Mouse (Mus musculus): ENCODE measurements around the gene Nfya.

Gene Nfya

GRCm38 (mm10) chr17:48346231-48346630, 63.5 kb downstream of the Nfya start, which contains the start of gene Trem2:
Gene Trem2 (plus strand): TSS chr17:48346401.
- DNase-seq (ENCODE audit: low read depth, low spot score) = no peak

DNA sequence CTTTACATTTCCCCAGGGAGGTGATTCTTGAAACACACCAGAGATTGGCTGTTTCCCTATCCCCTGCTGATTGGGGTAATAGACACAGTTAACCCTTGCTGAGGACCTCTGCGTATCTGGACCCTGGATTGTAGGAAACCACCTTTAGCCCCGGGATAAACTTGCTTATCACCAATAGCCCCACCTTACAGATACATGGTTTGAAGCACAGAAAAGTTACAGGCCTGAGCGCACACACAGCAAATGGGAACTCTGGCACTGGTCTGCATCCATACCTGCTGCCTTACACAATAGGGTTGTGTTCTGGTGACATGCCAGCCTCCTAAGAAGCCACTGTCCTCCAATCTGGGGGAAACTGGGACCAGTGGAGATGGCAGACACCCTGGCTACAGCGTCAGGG, 63.9 kb downstream of the Nfya start:
- no peak for DNase-seq (ENCODE audit: low read depth, low spot score)

DNA sequence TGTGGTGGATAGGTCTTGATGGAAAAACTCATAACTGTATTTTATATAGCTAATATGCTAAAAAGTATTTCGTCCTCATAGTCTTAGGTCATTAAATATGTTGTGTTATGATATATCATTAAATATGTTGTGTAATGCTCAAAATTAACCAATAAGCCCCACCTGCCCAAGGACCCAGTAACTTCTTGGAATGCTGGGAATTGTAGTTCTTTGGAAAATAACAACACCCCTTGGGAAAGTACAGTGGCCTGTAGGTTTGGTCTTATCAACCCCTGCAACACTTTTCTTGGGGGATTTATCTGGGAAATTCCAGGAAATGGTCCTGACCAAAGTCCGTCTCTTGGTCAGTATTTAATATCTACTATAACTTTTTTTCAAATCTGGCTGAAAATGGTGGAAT, 66.6 kb downstream of the Nfya start:
- DNase-seq (ENCODE audit: low read depth, low spot score) = no peak

- DNase-seq (ENCODE audit: low read depth, low spot score) = no peak
Observed at GRCm38 (mm10) chr17:48341947-48342346, 67.8 kb downstream of the Nfya start.

- no peak for DNase-seq (ENCODE audit: low read depth, low spot score)
Observed at GRCm38 (mm10) chr17:48340267-48340666, 69.4 kb downstream of the Nfya start.
